In genomic region chr9:45566843-45567578, GRCm38 (mm10) we compare ENCODE assay signal across 23 mouse cellular contexts.
DNase-seq lines count a peak whose midpoint lies in the region; ATAC-seq and TF ChIP-seq lines count a peak whose summit lies in the region.
"Had no signal": no experiment of that assay in that cellular context is flagged by ENCODE, and none has a peak within 500 bp of the region (broad histone marks: within the 10 kb centered on the region; RNA-seq: fewer than 3 reads in every experiment).

No protein-coding gene starts in this region.

- no peak for DNase-seq in layer of hippocampus, adult 2 months (ENCODE audit: low spot score in 2 of 2)
- DNase-seq in layer of hippocampus, adult 9-11 months: no peak
- no peak for DNase-seq in lung, postnatal 36 days
- DNase-seq in adrenal gland, postnatal 36 days: no peak
- DNase-seq: adrenal gland, adult 8-10 months; adrenal gland, postnatal 14 days; B cell, adult 2 months; cerebellum, adult 11 months; cerebellum, adult 18-20 months; cerebellum, adult 8-10 months; cerebellum, adult 9-11 months; cerebellum, postnatal 14 days; cerebellum, postnatal 36 days; forebrain, postnatal 0 days had no signal

- no peak overlapping the region for H3K4me3 ChIP-seq in layer of hippocampus, adult 2 months
- H3K4me3 ChIP-seq: embryonic facial prominence, embryonic 10.5 days; embryonic facial prominence, embryonic 12.5 days; forebrain, embryonic 13.5 days; forebrain, embryonic 15.5 days had no signal

- peak overlapping the region; percentile 87; the same call in 1 of the 2 replicates for H3K27ac ChIP-seq in layer of hippocampus, adult 2 months
- H3K27ac ChIP-seq: embryonic facial prominence, embryonic 10.5 days; embryonic facial prominence, embryonic 12.5 days; forebrain, embryonic 13.5 days; forebrain, embryonic 15.5 days had no signal

- peak; percentile 50; the same call in 1 of the 2 replicates for ATAC-seq in common myeloid progenitor, adult 5-6 weeks (replicated peaks; ENCODE audit: low read depth, poor library complexity, severe bottlenecking)
- peak; percentile 92 for ATAC-seq in megakaryocyte-erythroid progenitor cell, adult 5-6 weeks (replicated peaks; ENCODE audit: low FRiP score, low TSS enrichment, poor library complexity, severe bottlenecking)
- ATAC-seq: activated CD4-positive, CD25-positive, alpha-beta regulatory T cell, adult 4 months; CD4-positive, CD25-positive, alpha-beta regulatory T cell, adult 4 months; forebrain, embryonic 13.5 days; forebrain, embryonic 15.5 days; forebrain, postnatal 0 days; Patski had no signal

- no peak for TF ChIP-seq CTCF in layer of hippocampus, adult 2 months (conservative IDR thresholded peaks at IDR 0.05)
